Mouse (Mus musculus) monocyte, adult 2 months (primary cell): ENCODE data around the gene Ripply3.
"Not testable (repeated sequence)": the region's sequence is repeated elsewhere in the genome, so short reads cannot be mapped to it uniquely, and the experiment has no call there.

Source experiments
- DNase-seq, 2 experiments: peaks; one replicate each; pipeline ENCODE4 v3.0.0; 2022; ENCODE audit warnings: low spot score in 2 of 2, low read depth in 1 of 2

Gene Ripply3

GRCm38 (mm10) chr16:94313229-94314030 lies 14.8 kb upstream of the Ripply3 start, which contains the start of gene Hlcs:
TSS of gene Hlcs (minus strand) at chr16:94313571.
- DNase-seq, result peak; percentile 87 to 97

- DNase-seq, result no peak
Measured at GRCm38 (mm10) chr16:94314626-94315025, 13.6 kb upstream of the Ripply3 start.

- DNase-seq, result no peak
Measured at GRCm38 (mm10) chr16:94315215-94315614, 13.0 kb upstream of the Ripply3 start.

GRCm38 (mm10) chr16:94317752-94318151 lies 10.5 kb upstream of the Ripply3 start:
- DNase-seq, result no peak

- DNase-seq, result no peak
Measured at GRCm38 (mm10) chr16:94320223-94320622, 8.0 kb upstream of the Ripply3 start.

GRCm38 (mm10) chr16:94323681-94324080 lies 4.5 kb upstream of the Ripply3 start:
- DNase-seq, result no peak

GRCm38 (mm10) chr16:94326008-94326407 lies 2.2 kb upstream of the Ripply3 start:
- no peak for DNase-seq

- no peak for DNase-seq
Measured at GRCm38 (mm10) chr16:94328881-94329867, 954 bp downstream of the Ripply3 start.

GRCm38 (mm10) chr16:94330429-94330828 lies 2.2 kb downstream of the Ripply3 start:
- no peak for DNase-seq

- no peak for DNase-seq
Measured at GRCm38 (mm10) chr16:94331233-94331885, 3.1 kb downstream of the Ripply3 start.

GRCm38 (mm10) chr16:94331886-94332252 lies 3.6 kb downstream of the Ripply3 start:
- DNase-seq, result peak; percentile 20 to 56

GRCm38 (mm10) chr16:94335656-94336055 lies 7.4 kb downstream of the Ripply3 start:
- no peak for DNase-seq

- not testable (repeated sequence) for DNase-seq
Measured at GRCm38 (mm10) chr16:94339164-94340160, 11.2 kb downstream of the Ripply3 start.

- no peak for DNase-seq
Measured at GRCm38 (mm10) chr16:94345733-94346132, 17.5 kb downstream of the Ripply3 start.

- no peak for DNase-seq
Measured at GRCm38 (mm10) chr16:94347080-94347731, 19.0 kb downstream of the Ripply3 start.

- DNase-seq, result no peak
Measured at GRCm38 (mm10) chr16:94348779-94349178, 20.6 kb downstream of the Ripply3 start.

GRCm38 (mm10) chr16:94349588-94350286 lies 21.5 kb downstream of the Ripply3 start:
- DNase-seq, result no peak

- no peak for DNase-seq
Measured at GRCm38 (mm10) chr16:94350287-94350677, 22.1 kb downstream of the Ripply3 start.

GRCm38 (mm10) chr16:94354450-94354849 lies 26.2 kb downstream of the Ripply3 start:
- DNase-seq, result no peak
